Mouse (Mus musculus) testis, postnatal 14 days (tissue): ENCODE results near the gene Prr3.
"Not testable (repeated sequence)": the region's sequence is repeated elsewhere in the genome, so short reads cannot be mapped to it uniquely, and the experiment has no call there.

Experiments
- DNase-seq: peaks from one replicate; pipeline ENCODE4 v3.0.0; 2021; ENCODE audit warnings: low spot score

Gene Prr3

GRCm38 (mm10) chr17:35979401-35980362 lies at the start of gene Prr3, which contains the start of gene Gnl1:
Gene Prr3, minus strand, starts transcription at chr17:35980236.
Gene Gnl1, plus strand, starts transcription at chr17:35979851.
- DNase-seq = peak; percentile 92

GRCm38 (mm10) chr17:36028879-36029619 lies 49.0 kb upstream of the Prr3 start:
- DNase-seq = no peak

- no peak for DNase-seq
Measured at GRCm38 (mm10) chr17:36027663-36028062, 47.6 kb upstream of the Prr3 start.

GRCm38 (mm10) chr17:36025901-36026300 lies 45.9 kb upstream of the Prr3 start:
- DNase-seq = no peak

- DNase-seq = no peak
Measured at GRCm38 (mm10) chr17:36025197-36025596, 45.2 kb upstream of the Prr3 start.

- DNase-seq = peak; percentile 45
Measured at GRCm38 (mm10) chr17:36023710-36024654, 43.9 kb upstream of the Prr3 start.

GRCm38 (mm10) chr17:36022922-36023321 lies 42.9 kb upstream of the Prr3 start:
- DNase-seq = no peak

GRCm38 (mm10) chr17:36022098-36022497 lies 42.1 kb upstream of the Prr3 start:
- no peak for DNase-seq

GRCm38 (mm10) chr17:36021309-36021708 lies 41.3 kb upstream of the Prr3 start:
- DNase-seq = no peak

GRCm38 (mm10) chr17:36020191-36021073 lies 40.4 kb upstream of the Prr3 start, which contains the start of gene H2-T24:
Gene H2-T24, minus strand, starts transcription at chr17:36020560.
- peak; percentile 48 for DNase-seq

- DNase-seq = no peak
Measured at GRCm38 (mm10) chr17:36019519-36019918, 39.5 kb upstream of the Prr3 start.

- no peak for DNase-seq
Measured at GRCm38 (mm10) chr17:36018979-36019378, 38.9 kb upstream of the Prr3 start.

GRCm38 (mm10) chr17:36017046-36017445 lies 37.0 kb upstream of the Prr3 start:
- no peak for DNase-seq

- DNase-seq = no peak
Measured at GRCm38 (mm10) chr17:36014977-36015376, 34.9 kb upstream of the Prr3 start.

GRCm38 (mm10) chr17:36004409-36004808 lies 24.4 kb upstream of the Prr3 start:
- not testable (repeated sequence) for DNase-seq

- DNase-seq = no peak
Measured at GRCm38 (mm10) chr17:36003331-36003730, 23.3 kb upstream of the Prr3 start.

- DNase-seq = no peak
Measured at GRCm38 (mm10) chr17:36001966-36002365, 21.9 kb upstream of the Prr3 start.

- DNase-seq = no peak
Measured at GRCm38 (mm10) chr17:36001121-36001897, 21.3 kb upstream of the Prr3 start.

GRCm38 (mm10) chr17:36000349-36000748 lies 20.3 kb upstream of the Prr3 start:
- DNase-seq = no peak

- DNase-seq = no peak
Measured at GRCm38 (mm10) chr17:35999356-35999755, 19.3 kb upstream of the Prr3 start.
